Mouse (Mus musculus): ENCODE measurements around the gene Cacna1e.

DNA sequence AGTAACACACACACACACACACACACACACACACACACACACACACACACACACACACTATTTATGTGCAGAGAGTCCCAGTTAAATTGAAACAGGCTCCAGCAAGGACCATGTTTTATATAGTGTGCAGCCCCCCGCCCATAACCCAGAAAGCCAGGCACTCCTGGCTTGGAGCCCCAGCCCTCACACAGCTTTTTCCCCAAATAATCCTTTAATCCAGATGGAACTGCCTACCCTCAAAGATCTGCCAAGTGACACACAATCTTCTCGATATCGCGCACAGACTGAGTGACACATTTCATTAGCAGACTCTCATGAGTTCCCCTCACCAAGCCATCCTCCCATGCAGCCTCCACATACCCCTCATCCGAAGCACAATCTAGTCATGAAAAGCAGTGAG, 4.2 kb upstream of the Cacna1e start:
- TF ChIP-seq MAZ (IDR thresholded peaks at IDR 0.05; ENCODE audit: low read depth, low read length) (no peak), EP300 (IDR thresholded peaks at IDR 0.05; ENCODE audit: low read depth in 1 of 2, low read length in 2 of 2) (no peak), CTCF (IDR thresholded peaks at IDR 0.05 in 2 of 3, conservative IDR thresholded peaks at IDR 0.05 in 1 of 3; ENCODE audit: control insufficient read depth in 1 of 3, insufficient read depth in 1 of 3, low read depth in 2 of 3, low read length in 3 of 3, poor library complexity in 1 of 3, severe bottlenecking in 1 of 3) (no peak), NELFE (IDR thresholded peaks at IDR 0.05; ENCODE audit: low read depth, low read length) (no peak), HCFC1 (IDR thresholded peaks at IDR 0.05; ENCODE audit: low read depth, low read length) (no peak), ZNF384 (IDR thresholded peaks at IDR 0.05; ENCODE audit: low read depth, low read length) (no peak), MXI1 (IDR thresholded peaks at IDR 0.05; ENCODE audit: low read depth, low read length) (no peak), POLR2A (IDR thresholded peaks at IDR 0.05; ENCODE audit: control insufficient read depth in 1 of 2, insufficient read depth in 1 of 2, low read depth in 1 of 2, low read length in 2 of 2, poor library complexity in 1 of 2) (no peak)
